Mouse (Mus musculus) heart, postnatal 36 days (tissue): ENCODE results near the gene Filip1l. TPM values are rescaled to one million over a fixed set of nuclear protein-coding genes. Genes with fewer than 3 reads are reported as not detected.

ENCODE experiments used
- DNase-seq, 2 experiments: peaks; one replicate each; pipeline ENCODE4 v3.0.0; 2021 to 2022
- intact Hi-C: fragments of 180-260 bp; cut with DNase I; formaldehyde crosslinking; loops from one replicate; pipeline ENCODE4 v1.15.1; 2025
- total RNA-seq, 2 experiments: library from RNA; stranded (reverse); gene quantifications; 2 replicates each; pipeline ENCODE4 v1.2.3; 2021

Filip1l gene
- 10 to 100 TPM; 35.4 to 37.8 TPM for total RNA-seq

DNA sequence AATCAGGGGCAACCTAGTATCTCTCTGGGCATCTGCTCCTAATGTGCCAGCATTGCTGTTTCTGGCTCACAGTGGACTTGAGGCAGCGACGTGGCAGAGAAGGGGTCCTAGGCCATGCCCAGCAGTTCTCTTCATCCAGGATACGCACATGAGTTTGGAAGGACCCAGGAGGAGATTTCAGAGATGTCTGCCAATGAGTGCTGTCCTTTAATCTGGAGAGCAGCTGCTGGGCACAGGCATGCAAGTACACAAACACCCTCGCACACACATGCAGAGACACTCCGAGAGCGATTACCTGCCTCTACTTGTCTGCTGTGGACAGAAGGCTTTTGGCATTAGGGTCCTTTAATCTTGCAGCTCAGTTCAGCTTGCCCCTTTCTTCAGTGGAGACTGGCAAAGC, at the start of gene Filip1l:
Gene Filip1l (plus strand): TSS at position 343 of the 400 bp plus-strand sequence.
- intact Hi-C loops: no loop called here
- DNase-seq: no peak

DNA sequence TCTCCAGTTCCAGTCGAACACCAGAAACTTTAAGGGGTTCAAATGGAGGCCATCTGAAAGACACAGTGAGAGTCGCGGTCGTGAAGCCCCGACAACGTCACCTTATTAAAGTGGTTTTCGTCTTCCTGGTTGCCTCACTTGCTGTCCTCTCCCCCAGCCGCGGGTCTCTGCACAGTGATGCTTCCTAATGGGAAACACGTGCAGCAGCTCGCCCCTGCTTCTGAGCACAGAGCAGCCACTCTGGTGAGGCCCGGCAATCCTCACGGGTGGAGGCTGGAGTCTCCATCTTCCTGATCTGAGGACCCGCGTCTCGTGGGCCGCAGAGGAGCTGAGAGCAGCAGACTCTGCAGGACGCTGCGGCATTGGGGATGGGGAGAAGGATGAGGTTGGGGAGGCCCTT, 49.2 kb upstream of the Filip1l start:
- DNase-seq: no peak
- intact Hi-C loops: no loop called here

DNA sequence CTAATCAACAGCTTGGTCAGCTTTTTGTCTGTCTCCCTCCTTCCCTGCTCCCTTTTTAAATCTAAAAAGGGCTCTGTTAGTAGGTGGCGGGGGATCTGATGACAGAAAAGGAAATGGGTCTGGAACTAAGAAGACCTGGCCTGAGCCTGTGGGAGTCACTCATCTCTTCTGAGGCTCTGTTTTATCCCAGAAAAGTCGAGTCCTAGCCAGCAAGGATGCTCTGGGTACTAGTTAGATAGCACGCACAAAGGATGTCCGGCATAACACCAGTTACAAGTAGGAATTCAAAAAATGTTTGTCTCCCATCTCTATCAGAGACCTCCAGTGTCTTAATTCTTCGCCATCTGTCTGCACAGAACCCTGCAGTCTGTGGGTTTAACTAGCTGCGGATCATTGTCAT, 47.4 kb upstream of the Filip1l start:
- no peak for DNase-seq
- intact Hi-C loops: no loop called here

DNA sequence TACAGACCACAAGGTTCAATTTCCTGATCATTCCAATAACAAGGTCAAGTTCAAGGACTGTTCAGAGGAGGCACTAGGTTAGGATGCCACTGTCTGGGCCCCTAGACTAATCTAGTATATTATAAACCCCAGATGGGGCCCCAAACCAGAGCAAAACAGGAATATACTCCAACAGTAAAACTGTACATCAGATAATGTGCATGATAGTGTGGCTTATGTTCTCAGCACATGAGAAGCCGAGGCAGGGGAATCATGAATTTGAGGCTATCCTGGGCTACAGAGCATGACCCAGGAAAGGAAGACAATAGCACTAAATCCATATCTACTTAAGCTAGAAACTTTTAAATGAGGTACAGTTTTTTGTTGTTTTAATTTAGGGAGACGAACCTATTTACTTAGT, 40.8 kb upstream of the Filip1l start:
- intact Hi-C loops: no loop called here
- no peak for DNase-seq

DNA sequence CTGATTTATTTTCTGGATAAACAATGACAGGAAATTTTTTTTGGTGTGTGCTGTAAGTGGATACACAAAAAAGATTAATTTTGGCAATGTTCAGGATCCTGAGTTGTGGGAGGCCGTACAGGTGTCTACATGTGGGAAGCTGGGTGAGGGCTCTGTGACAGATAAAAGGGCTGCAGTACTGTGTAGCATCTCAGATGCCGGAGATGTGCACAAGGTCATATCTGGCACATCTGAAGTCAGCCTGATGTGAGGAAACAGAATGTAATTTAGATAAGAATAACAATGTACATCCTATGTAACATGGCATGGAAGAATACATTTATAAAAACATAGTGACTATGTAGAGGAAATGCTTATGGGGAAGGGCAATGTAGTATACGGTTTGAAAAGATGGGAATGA, 39.4 kb upstream of the Filip1l start:
- intact Hi-C loops: no loop called here
- DNase-seq: no peak

DNA sequence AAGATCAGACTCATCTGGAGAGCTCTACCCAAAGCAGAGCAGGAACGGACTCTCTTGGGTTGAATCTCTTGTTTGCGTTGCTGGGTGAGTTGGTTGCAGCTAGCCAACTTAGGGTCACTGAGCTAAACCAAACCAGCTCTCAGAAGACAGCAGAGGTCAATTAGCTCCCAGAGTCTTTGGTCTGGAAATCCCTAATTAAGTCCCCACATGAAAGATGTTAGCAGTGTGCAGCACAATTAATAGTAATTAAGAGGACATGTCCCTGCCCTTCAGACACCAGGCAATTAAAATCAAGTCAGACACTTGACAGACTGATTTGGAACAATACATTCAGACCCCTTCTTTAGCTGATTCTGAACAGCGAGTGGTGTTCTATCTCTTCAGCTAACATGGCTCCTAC, 38.7 kb upstream of the Filip1l start:
- intact Hi-C loops: no loop called here
- DNase-seq: no peak

DNA sequence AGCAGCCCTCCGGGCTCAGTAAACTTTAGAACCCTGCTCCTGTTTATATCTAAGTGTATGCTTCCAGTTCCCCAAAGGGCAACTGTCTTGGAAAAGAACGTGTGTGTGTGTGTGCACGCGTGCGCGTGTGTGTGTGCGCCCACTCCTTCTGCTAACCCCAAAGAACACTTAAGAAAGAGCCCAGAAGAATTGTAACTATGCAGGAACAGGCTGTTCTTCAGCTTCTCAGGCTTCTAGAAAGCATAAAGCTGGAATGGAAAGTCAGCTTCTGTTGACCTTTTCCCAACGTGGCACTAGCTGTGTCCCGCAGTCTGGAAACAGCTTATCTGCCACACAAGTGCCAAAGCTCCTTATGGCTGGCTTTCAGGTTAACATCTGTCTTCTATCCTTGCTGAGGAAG, 37.9 kb upstream of the Filip1l start:
- intact Hi-C loops: no loop called here
- no peak for DNase-seq

DNA sequence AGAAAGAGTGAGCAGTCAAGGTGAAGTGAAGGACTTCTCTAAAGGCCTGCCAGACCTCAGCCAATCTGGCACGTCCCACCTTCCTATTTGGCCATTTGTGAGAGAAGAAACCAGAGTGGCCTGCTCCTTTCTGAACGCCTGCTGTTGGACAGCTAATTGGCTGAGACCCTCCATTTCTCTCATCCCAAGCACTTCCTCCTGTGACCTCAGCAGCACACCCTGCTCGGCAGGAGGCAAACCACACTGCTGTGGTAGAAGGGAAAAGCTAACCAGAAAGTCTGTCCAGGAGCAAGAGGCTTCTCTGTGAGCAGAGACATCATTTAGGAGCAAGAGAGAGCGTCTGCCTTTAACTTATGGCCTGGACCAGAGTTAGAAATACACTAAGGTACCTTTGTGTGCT, 35.8 kb upstream of the Filip1l start:
- intact Hi-C loops: no loop called here
- DNase-seq: no peak

DNA sequence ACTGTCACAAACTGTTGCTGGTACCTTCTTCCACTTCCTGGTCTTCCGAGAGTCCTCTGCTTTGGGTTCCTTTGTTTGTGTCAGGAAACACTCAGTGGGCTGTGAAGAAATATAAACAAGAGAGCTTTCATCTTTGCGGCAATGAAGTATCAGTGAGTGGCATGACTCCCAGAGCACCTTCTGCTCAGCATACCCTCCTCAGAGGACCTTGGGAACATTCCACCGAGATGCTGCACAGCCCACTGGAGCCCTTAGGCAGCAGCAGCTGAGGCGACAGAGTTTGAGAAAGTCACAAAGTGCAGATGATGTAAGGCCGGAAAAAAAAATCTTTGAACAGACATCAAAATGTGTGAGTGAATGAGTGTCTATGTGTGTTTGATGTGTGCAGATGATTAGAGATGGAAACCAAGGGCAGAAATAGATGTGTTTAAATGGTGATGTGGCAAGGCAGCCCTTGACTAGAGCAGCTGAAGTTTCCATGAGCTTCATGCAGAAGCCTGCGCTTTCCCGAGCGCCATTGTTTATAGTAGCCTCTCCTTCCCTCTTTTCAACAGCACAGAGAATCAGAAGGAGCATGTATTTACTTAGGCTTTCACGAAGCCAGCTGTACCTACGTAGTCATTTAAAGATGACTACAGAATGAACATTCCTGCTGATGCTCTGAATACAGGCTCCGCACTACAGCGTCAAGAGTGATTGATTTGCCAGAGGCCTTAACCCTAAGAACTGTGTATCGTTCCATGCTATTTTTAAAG, 34.8 kb upstream of the Filip1l start:
- intact Hi-C loops: no loop called here
- no peak for DNase-seq

DNA sequence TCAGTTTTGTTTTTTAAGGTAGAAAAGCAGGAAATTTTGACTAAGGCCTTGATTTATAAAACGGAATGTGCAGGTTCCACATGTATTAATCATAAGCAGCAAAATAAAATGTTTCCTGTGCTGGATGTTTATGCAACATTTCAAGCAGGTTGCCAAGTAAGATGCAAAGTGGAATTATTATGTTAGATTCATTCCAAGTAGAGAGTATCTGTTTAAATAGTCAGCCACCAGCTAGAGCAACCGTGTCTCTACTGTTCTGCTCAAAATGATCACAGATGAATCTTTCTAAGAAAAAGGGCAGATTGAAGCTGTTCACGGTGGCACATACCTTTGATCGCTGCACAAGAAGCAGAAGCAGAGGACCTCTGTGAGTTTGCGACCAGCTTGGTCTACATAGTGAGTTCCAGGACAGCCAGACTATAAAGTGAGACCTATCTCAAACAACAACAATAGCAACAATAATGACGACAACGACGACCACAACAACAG, 34.2 kb upstream of the Filip1l start:
- no peak for DNase-seq
- intact Hi-C loops: no loop called here

DNA sequence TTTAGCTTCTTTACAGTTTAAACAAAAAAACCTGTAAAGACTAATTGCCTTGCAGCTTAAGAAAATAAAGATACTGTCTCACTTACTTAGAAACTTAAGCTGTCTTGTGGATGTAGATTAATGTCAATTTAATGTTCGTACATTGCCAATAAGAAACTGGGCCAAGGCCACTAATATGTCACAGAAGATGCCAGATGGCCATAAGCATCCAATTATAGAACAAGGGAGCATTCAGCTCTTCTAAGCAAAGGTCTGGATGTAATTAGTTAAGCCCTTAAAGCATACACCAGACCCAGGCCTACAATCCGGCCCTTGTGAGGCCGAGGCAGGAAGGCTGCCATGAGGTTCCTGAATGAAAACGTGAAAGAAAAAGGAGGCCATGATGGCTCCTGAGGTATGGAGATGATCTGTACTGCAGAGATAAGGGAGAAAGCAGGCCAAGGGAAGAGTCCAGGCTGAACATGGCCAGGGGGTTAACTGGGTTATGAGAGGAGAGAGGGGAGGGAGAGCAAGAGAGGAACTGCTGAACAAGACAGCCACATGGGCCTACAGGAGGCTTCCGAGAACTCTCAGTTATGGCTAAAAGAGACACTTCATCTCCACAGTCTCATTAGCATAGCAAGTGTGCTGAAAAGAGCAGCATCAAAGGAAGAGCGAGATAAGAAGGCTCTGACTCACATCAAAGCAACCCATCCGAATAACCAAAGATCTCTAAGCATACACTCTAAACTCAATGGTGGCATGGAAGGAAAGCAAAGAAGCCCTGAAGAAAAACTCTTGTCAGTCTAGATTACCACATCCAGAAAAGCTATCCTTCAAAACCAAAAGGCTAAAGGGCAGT, 33.4 kb upstream of the Filip1l start:
- no peak for DNase-seq
- intact Hi-C loops: no loop called here

DNA sequence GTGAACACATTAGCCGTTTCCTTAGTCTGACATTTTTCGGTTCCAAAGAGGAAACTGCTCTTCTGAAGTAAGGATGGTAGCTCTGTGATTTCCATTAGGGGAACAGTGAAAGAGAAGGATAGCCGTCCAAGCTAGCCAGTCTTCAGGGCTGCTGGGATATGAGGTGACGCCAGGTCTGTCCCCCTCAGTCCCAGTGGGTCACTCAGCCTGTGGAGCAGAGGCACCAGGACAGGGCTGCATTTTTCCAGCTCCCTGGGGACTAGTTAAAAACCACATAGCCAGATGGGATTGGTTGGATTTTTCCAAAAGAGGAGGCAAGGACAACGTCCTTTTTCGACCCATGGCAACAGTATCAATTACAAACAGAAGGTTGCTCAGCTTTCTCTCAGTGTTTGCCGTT, 25.9 kb upstream of the Filip1l start:
- intact Hi-C loops: loop anchor here (1.0 kb wide), 1 partner anchor 71 kb away; no protein-coding TSS in a partner anchor
- peak; percentile 37 to 66 for DNase-seq

DNA sequence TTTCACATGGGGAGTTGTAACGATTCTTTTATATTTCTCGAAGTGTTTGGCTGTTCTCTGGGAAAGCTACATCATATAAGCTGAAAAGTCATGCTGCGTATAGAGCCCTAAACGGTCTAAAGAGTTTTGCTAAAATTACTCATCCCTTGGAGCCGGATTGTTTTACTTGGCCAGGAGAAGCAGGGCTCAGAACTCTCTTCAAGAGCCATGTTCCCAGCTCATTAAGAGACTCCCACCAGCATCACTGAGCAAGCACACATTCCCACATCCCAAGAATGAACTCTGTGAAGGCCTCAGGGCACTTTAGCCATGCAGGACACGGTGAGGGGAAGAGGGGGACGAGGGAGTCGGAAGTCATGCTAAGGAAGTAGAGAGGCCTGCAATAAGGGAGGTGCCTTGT, 23.9 kb upstream of the Filip1l start:
- intact Hi-C loops: no loop called here
- peak; percentile 19 to 26 for DNase-seq

DNA sequence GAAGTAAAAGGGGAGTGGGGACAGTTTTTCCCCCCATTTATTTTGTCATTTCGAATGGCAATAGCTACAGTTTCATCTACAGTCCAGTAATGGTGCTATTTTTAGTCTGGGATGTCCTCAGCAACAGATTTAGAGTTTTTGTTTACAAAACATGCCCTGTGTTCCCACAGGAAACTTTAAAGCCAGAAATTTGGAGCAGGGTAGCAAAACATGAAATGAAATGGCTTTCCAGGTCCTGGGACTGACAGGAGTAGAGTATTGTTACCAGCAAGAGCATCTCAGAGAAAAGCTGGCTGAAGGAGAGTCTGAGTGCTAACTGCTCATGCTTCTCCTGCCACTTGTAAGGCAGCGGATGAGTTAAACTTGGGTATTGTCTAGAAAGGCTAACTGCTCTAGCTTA, 22.8 kb upstream of the Filip1l start:
- DNase-seq: no peak
- intact Hi-C loops: no loop called here

DNA sequence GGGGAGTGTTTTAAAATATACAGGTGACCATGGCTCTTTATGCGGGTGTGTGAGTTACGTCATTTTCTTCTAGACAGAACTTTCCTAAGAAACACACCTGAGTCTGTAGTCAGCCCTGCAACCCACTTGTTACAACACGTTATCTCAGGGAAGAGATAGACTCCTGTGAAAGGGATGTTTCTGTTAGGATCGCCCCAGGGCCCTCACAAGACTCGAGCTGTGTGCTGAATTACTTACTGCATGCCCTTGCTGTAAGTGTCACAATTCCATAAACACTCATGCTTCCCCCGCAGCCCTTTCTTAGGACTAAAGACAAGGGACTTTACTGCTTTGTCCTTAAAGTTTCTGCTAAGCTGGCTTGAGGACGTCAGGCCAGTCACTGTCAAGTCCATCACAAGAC, 20.6 kb upstream of the Filip1l start:
- DNase-seq: no peak
- intact Hi-C loops: no loop called here

DNA sequence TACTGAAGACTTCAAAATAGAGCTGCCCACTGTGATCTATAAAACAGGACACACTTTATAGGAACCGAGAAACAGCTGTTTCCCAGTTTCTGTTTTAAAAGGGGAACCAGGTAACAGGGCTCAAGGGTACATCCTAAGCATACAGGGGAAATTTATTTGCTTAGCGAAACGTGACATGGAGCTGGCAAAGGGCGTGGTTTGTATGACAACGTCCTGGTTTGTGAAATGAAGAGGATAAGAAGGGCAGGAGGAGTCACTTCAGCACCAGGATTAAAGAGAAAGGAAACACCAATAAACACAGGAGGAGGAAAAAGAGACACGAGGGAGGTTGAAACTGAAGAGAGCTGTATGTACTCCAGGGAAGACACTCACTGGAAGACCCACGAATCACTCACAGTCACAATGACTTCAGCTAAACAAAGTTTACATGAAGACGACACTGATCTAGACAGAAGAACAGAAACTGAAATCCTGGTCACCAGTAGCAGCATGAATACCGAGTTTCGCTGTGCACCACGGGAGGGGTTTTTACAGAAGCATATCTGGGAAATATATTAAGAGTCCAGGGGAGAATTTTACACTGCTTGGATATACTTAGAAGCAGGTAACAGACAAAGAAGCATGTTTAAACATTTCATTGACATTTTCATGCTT, 16.0 kb upstream of the Filip1l start:
- no peak for DNase-seq
- intact Hi-C loops: no loop called here

DNA sequence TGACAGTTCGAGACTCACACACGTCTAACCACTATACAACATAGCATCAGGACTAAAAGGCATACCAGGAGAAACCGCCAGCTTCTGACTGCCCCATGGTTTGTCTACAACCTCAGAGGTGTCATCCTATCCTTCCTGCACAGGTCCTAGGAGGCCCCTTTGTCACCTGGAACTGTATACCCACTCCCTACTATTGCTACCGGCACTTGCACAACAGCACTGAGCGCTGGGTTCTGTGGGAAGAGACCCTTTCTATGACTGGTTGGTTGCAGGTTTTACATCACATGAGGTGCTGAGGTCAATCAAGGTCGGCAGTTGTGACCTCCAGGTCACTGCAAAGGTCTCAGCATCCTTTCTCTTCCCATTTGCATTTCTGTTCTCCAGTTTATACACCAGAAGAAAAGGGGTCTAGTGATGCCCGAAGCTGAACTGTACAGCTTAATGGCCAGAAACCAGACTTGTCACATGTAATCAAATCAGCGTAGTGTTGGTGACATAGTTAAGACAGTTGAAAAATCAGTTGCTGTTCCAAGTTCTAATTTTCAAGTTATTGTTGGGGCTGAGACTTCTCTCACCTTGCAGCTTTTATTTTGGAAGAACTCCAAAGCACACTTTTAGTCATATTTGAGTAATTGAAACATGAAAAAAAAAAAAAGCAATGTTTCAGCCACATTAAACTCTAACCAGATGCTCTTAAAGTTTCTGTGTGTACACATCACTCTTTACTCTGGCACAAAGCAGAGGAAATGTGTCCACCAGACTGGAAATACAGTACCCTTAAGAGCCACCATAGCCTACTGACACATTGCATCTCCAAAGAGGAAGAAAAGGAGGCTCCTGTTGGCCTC, 12.9 kb upstream of the Filip1l start:
- DNase-seq: no peak
- intact Hi-C loops: no loop called here

DNA sequence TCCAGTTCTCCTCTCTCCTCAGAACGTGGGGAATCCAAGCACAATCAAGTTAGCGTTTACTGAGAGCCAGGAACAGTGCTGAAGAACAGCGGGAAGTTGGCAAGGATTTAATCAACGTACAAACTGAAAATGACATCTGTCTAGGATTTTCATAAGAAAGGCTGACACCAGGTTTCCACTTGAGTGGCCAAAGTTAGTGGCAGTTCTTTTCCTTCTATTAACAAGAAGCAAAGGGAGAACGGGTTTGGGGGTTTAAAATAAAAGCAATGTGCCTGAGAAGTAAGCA, 12.3 kb upstream of the Filip1l start:
- intact Hi-C loops: no loop called here
- no peak for DNase-seq

DNA sequence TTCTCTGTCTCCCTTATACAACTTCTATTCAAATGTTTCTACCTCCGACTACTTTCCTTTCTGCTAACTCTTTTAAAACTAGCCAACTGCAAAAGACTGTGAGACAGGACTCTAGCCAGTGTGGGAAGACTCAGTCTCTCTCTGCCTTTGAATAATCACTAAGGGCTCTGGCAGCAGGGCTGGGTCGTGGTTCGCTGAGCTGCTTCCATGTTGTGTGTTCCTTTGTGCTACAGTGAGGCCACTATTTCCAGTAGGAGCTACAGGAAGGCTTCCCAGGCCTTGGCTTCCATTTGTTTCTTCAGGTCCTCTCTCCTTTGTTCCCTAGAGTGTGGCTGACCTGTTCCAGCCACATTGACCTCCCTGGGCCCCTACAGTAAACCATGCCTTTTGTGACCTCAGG, 6.6 kb upstream of the Filip1l start:
- intact Hi-C loops: no loop called here
- no peak for DNase-seq

DNA sequence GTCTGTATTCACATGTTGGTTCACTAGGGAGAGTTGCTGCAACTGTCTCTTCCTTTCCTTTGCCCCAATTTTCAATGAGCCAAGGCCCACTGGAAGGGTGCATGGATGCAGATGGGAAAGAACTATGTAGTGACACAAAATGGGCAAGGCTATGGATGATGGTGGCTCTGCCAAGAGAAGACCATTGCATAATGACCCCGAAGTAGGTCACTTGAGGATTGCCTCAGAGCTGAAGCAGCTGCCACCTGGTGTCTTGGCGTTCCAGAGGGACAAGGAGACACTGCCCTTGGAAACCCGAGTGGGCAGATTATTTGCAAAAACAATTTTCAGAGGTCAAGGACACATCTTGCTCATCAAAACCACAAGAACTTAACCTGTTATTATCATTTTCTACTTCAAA, 3.9 kb upstream of the Filip1l start:
- intact Hi-C loops: no loop called here

DNA sequence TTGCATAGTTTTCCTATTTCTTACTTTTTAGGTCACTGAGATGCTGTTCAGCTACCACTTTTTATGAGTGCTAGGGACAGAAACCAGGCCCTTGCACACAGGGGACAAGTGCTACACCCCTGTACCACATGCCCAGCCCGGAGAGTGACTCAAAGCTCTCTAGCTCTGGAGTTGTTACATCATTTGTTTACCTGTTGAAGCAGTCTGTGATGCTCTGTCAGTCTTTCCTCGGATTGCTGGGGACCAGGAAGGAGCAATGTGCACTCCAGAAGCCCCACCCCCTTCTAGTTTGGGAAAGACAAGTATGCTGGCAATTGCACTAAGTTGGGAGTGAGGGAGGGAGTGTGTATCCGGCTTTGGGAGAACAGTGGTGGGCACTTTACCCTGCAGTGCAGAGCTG, 3.2 kb upstream of the Filip1l start:
- intact Hi-C loops: no loop called here
- DNase-seq: no peak

More for the DNA sequence above, 3.9 kb upstream of the Filip1l start:
- DNase-seq: peak in 1 of 2 experiments; percentile 36
